Mouse (Mus musculus): ENCODE data around the gene Nfam1. TPM values are rescaled to one million over a fixed set of nuclear protein-coding genes. Genes with fewer than 3 reads are reported as not detected.
"Not testable (repeated sequence)": the region's sequence is repeated elsewhere in the genome, so short reads cannot be mapped to it uniquely, and the experiment has no call there.

The Nfam1 gene
- total RNA-seq, 1 experiment from 2014 or later: 19.2 TPM

DNA sequence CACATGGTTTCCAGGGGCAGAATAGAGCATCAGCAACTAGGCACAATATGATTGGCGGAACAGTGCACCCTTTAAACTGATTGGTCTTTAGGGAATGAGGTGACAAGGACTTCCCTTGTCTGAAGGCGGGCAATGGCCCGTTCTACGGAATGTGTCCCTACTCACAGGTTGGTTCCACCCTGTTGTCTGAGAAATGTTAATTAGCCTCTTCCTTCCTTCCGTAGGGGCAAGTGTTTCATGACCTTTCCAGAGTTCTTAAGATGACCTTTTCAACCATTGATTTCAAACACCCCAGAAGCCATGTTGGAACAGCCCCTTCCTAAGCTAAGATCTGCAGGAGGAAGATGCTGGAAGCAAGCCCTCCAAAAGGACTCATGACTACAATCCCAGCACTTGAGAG lies 12.5 kb upstream of the Nfam1 start:
- not testable (repeated sequence) for ATAC-seq (replicated peaks in 1 of 2; ENCODE audit: insufficient read depth in 1 of 2, low FRiP score in 2 of 2, low TSS enrichment in 1 of 2, low read depth in 1 of 2, poor library complexity in 2 of 2, severe bottlenecking in 2 of 2)

DNA sequence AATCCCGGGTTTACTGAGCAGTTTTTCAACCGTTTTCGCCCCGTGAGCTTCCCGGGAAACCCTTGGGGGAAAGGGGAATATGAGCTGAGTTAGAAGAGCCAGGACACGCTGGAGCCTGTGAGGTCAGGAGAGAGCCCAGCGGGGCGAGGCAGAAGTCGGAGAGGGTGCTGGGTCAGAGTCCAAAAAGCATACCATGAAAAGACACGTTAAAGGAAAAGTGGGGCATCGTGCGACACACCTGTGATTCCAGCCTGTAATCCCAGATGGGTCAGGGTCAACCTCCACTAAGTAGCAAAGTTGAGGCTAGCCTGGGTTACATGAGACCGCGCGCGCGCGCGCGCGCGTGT lies 10.2 kb upstream of the Nfam1 start:
- ATAC-seq (replicated peaks in 1 of 2; ENCODE audit: insufficient read depth in 1 of 2, low FRiP score in 2 of 2, low TSS enrichment in 1 of 2, low read depth in 1 of 2, poor library complexity in 2 of 2, severe bottlenecking in 2 of 2): no peak

DNA sequence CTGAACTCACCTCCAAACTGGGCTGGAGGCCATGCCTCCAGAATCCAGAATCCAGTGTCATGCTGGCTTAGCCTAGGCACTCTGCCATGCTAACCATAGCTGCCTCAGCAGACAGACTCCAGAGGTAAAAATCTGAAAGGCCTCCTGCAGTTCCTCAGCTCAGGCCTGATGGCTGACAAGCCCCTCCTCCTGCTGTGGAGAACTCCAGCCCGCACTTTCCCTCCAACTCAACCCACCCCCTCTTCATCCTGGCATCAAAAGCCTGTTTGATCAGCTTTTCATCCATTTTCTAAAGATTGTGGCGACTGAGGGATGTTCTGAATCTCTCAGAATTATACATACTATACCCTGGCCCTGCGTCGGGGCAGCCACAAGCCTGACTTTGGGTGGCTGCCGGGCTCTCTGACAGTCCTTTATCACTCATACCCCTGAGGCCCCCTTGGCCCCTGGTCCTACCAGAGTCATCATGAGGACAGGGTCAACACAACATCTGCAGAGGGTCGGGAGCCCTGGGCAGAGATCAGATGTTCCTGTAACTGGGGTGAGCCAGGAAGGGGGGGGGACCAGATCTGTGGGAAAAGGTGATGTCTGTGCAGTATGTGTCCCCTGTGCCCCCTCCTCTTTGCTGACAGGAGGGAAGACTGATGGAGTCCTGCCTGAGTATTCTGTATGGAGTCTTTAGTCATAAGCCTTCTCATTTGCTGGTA lies 9.7 kb upstream of the Nfam1 start:
- no peak for ATAC-seq (replicated peaks in 1 of 2; ENCODE audit: insufficient read depth in 1 of 2, low FRiP score in 2 of 2, low TSS enrichment in 1 of 2, low read depth in 1 of 2, poor library complexity in 2 of 2, severe bottlenecking in 2 of 2)

DNA sequence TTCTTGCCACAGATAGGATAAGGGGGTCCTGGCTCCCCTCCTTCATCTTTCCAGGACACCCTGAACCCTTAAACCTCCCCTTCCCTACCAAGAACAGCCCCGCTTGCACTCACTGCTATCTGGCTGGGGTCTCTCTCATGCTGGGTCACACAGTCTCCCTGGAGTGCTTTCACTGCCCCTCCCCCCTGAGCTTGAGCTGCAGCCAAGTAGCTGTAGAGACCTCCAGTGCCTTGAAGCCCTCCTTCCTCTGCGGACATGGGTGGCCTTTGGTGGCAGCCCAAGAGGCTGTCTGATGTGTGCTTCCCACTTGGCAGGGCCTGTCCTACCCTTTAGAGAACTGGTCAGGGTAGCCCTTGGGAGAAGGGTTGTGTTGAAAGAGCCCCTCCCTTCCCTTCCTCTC lies 7.0 kb upstream of the Nfam1 start:
- no peak for ATAC-seq (replicated peaks in 1 of 2; ENCODE audit: insufficient read depth in 1 of 2, low FRiP score in 2 of 2, low TSS enrichment in 1 of 2, low read depth in 1 of 2, poor library complexity in 2 of 2, severe bottlenecking in 2 of 2)

DNA sequence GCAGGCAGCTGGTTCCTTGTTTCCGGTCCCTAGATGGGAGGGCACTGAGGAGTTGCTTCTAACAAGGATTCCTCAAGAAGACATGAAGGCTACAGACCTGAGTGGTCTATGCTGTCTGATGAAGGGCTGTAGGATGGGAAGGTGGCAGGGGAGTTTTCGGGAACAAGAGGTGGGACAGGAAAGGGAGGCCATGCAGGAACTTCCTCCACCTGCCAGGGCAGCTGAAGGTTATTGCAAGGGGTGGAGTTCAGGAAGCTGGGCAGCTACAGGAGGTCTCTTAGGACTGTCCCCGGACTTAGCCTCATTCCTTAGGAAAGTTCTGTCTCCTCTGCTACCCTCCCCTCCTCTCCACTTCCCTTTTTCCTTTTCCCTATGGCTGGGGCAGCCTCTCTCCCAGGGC lies 5.7 kb upstream of the Nfam1 start:
- ATAC-seq (replicated peaks in 1 of 2; ENCODE audit: insufficient read depth in 1 of 2, low FRiP score in 2 of 2, low TSS enrichment in 1 of 2, low read depth in 1 of 2, poor library complexity in 2 of 2, severe bottlenecking in 2 of 2): no peak

DNA sequence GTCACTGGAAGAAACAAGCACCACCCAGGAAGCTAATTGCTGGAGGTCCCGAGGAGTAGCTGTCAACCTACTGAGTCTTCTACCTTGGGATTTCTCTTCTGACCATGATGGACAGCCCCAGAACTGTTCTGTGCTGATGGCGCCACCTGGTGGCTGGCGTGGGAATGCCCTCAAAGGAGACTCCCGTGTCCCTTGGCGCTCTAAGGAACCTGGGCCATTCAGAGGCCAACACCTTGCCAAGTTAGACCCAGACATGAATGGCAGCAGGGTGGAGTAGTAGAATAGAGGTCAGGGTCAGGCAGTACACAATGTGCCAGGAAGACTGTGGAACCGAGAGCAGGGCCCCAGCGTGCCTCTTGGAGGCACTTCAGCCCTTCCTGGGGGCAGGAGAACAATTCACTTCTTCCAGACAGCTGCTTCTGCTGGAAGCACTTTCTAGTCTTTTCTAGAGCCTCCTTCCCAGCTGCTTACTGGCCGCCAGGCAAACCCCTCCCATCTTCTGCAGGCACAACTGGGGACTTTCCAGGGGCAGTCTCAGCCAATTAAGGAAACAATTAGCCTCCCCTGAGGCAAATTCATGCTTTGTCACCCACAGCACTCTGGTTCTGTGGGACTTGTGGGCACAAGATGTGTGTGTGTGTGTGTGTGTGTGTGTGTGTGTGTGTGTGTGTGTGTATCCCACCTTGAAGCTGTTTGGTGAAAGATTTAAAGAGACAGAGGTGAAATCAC lies 4.8 kb upstream of the Nfam1 start:
- ATAC-seq (replicated peaks in 1 of 2; ENCODE audit: insufficient read depth in 1 of 2, low FRiP score in 2 of 2, low TSS enrichment in 1 of 2, low read depth in 1 of 2, poor library complexity in 2 of 2, severe bottlenecking in 2 of 2): peak; percentile 28 to 40; a peak in 3 of 4 replicates

DNA sequence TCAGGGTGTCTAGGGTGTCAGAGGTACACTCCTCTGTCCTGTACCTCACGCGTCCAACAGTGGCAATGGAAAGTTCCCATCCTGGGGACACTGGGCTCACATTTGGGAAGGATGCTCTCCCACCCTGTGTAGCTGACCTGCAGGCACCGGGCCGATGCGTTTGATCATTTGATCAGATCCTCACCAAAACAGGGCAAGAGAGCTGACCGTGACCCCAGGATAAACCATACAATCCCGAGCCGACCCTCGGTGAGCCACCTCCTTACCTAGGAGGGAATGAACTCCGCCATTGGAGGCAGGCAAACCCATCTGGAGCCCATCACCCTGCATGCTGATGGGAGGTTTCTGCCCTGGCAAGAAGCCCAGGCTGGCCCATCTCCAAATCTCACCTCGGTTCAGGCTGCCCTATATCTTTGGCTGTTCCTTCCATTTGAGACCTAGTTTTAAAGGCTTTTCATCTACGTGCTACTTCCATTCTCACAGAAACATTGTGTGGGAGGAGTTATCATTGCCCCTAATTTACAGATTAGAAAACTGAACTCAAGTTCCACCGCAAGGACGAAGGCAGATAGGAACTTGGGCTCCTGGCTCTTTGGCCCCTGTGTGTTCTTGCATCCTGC lies 3.9 kb upstream of the Nfam1 start:
- no peak for ATAC-seq (replicated peaks in 1 of 2; ENCODE audit: insufficient read depth in 1 of 2, low FRiP score in 2 of 2, low TSS enrichment in 1 of 2, low read depth in 1 of 2, poor library complexity in 2 of 2, severe bottlenecking in 2 of 2)

DNA sequence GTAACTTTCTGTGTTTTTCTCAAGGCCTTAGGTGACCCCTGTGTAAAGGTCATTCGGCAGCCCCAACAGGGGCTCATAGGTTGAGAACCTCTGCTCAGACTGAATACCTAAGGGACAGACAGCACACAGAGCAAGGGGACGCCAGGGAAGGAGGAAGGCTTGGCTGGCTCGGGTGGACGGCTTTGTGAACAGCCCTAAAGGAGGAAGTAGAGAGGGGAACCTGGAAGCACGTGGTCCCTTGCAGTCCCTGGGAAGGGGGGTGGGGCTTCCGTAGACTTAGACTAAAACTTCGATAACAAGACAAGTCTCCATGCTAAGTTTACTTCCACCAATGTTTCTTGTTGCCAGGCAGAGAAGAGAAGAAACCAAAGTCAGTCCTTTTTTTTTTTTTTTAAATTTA lies 3.0 kb upstream of the Nfam1 start:
- peak; percentile 65 to 67 for ATAC-seq (replicated peaks in 1 of 2; ENCODE audit: insufficient read depth in 1 of 2, low FRiP score in 2 of 2, low TSS enrichment in 1 of 2, low read depth in 1 of 2, poor library complexity in 2 of 2, severe bottlenecking in 2 of 2)

DNA sequence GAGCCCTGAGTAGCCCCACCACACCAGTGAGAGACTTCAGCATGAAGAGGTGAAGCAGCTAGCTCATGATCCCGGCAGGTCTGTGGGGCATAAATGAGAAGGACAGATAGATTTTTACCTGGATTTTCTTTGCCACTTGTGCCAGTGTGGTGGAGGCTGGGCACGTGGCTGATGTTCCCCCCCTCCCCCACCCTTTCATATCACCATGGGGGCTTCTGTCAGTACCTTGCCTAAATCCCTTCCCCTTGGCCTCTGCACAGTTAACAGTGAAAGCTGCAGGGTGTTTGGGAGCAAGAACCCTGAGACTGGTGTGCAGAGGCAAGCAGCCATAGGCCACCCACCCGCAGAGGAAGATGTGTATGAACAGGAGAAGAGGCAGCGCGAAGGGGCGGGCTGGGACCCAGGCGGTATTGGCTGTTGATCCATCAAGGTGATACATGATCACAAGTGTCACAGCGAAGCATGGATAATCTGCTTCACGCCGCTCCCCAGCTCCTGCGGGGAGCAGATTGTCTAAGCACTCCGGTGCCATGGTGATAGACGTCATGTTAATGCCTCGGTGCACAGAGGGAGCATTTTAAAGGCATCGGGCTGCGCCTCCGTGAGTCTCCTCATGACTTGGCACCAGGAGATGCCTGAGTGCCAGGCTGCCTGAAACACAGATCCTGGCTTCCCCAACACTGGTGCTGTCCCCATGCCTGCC lies 1.3 kb upstream of the Nfam1 start:
- ATAC-seq (replicated peaks in 1 of 2; ENCODE audit: insufficient read depth in 1 of 2, low FRiP score in 2 of 2, low TSS enrichment in 1 of 2, low read depth in 1 of 2, poor library complexity in 2 of 2, severe bottlenecking in 2 of 2): no peak

DNA sequence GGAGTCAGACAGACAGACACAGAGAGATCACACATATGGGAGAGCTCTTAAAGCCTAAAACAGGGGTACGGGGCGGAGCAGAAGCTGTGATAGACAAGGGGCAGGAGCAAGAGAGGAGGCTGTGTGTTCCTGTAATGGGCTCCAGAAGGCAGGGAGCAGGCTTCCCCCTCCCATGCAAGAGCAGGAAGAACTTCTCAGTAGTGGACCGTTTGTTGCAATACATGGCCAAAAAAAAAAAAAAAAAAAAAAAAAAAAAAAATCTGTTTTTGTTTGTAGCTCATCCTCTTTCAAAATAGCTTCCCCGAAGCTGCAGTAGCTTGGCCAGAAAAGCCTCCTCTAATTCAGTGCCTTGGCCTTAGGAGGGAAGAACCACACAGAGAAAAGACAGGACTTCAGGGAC lies 2.2 kb downstream of the Nfam1 start:
- no peak; a peak in 1 of 4 replicates for ATAC-seq (replicated peaks in 1 of 2; ENCODE audit: insufficient read depth in 1 of 2, low FRiP score in 2 of 2, low TSS enrichment in 1 of 2, low read depth in 1 of 2, poor library complexity in 2 of 2, severe bottlenecking in 2 of 2)

DNA sequence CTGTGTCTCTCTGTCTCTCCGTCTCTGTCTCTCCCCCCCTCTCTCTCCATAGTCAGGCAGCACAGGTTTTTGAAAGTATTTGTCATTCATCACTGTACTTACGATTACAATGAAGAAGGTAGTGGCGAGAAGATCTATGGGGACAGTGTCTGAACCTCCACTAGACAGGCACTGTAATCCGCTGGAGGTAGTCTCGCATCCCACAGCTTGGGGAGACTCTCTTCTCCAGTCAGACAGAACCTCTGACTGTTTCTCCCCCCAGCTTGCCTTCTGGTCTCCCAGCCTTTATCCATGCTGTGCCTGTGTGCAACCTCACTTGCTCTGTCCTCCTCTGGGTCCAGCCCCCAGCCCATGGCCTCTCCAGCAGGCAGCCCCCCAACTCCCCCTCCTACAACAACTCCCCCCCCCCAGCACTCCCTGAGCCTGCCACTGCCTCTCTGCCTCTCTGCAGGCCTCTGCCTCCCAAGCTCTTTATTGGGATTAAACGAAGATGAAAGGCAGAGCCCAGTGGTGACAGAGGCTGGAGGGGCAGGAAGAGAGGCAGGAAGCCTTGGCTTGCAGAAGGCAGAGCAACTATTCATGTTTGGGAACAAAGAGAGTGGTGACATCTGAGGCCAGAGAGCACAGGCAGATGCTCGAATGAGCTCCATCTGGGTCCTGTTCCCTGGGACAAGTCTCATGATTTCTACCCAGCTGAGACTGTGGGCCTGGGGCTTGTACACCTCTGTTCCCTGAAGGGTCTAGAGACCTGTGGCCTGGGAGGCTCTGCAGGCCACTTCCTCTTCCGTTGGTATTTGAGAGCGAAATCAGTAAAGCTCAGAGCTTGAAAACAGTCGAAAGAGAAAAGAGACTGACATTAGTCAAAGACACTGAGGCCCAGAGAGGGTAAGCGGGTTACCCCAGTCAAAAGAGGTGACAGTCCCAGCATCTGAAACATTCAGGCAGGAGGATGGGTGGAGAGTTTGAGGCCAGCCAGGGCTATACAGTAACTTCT lies 3.1 kb downstream of the Nfam1 start:
- ATAC-seq (replicated peaks in 1 of 2; ENCODE audit: insufficient read depth in 1 of 2, low FRiP score in 2 of 2, low TSS enrichment in 1 of 2, low read depth in 1 of 2, poor library complexity in 2 of 2, severe bottlenecking in 2 of 2): 0 out of 4 replicates have a peak, but pooled peaks of 1 of the 2 experiments have one; percentile 11

DNA sequence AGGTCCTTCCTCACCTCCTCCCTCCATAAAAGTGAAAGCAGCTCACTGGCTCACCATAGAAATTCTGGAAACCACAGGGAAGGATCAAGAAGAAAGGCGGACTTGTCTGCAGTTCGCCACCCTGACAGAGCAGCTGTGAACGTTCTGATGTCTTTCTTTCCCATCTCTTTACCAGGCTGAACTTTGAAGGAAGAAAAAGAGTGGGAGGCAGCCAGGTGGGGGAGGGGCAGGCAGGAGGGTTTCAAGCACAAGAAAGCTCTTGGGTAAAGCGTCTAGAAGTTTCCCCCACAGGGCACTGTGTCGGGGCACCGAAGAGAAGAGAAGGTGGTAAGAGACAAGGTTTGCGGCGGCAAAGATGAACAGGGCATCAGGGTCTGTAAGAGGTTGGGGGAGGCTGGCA lies 7.0 kb downstream of the Nfam1 start:
- no peak for ATAC-seq (replicated peaks in 1 of 2; ENCODE audit: insufficient read depth in 1 of 2, low FRiP score in 2 of 2, low TSS enrichment in 1 of 2, low read depth in 1 of 2, poor library complexity in 2 of 2, severe bottlenecking in 2 of 2)

DNA sequence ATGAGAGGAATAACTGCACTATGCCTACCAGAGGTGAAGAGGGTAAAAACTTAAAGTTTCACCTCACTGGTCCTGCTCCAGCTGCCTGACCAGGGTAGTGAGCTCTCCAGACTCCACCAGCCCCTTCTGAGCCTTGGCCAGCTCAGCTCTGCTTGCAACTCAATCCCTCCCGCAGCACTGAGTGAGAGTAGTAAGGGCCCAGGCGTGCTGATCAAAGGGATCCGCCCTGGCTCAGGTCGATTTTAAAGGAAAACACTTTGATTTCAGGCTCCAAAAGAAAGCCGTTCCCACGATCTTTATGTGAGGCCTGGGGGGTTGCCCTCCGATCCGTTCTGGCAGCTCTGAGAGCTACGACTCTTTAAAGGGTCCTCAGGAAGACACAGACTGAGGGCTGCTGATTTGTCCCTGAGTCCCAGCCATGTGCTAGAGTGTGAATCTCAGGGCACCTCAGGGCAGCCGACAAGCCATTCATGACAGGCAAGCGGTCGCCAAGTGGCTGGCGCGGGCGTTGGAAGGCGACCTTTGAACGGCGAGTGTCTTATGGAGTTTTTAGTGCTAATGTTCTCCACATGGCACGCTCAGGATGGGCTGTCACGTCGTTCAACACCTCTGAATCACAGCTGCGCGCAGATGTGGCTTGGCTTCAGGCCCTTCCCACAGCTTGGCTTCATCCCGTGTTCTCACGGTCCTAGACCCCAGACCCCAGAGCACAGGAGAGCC lies 7.9 kb downstream of the Nfam1 start:
- ATAC-seq (replicated peaks in 1 of 2; ENCODE audit: insufficient read depth in 1 of 2, low FRiP score in 2 of 2, low TSS enrichment in 1 of 2, low read depth in 1 of 2, poor library complexity in 2 of 2, severe bottlenecking in 2 of 2): no peak

DNA sequence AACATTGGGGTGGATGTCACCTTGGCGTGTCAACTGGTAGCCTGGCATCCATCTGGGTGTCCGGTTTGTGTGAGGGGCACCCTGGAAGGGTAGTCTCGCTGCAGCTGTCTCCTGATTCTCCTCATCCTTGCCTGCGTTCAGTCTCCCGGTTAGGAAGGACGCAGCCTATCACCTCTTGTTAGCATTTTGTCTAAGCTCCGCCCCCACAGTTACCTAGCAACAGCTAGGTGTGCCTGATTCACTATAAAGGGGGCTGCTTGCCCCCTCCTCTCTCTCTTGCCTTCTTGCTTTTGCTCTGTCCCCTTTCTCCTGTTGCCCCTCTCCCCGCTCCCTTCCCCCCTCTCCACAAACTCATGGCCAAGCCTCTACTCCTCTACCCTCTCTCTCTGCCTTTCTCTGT lies 10.2 kb downstream of the Nfam1 start:
- no peak for ATAC-seq (replicated peaks in 1 of 2; ENCODE audit: insufficient read depth in 1 of 2, low FRiP score in 2 of 2, low TSS enrichment in 1 of 2, low read depth in 1 of 2, poor library complexity in 2 of 2, severe bottlenecking in 2 of 2)

DNA sequence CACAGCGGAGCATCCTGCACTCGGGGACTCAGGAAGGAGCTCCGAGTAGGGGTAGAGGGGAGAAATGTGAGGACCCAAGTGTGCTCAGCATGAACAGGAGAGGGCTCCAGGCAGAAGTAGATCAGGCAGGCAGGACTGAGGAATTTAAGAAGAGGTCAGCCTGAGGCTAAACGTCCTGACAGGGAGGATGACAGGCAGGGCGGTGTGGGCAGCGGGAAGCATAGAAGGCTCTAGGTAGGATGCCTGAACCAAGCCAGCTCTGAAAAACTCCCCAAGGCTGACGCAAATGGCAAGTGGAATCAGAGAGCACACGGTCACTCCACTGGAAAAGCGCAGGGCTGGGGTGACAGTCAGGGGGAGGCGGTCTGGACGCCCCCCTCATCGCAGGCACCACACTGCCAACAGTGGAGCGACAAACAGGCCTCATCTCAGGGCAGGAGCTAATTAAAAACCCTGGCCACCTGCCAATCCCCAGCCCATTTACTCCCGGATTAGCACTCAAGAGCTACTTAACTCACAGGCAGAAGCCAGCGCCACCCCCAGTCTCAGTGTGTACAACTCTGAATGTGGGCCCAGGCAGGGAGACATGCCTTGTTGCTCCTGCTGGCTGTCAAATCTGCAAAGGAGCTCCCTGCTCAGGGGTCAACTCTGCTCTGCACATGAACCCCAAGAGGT lies 22.0 kb downstream of the Nfam1 start:
- no peak for ATAC-seq (replicated peaks in 1 of 2; ENCODE audit: insufficient read depth in 1 of 2, low FRiP score in 2 of 2, low TSS enrichment in 1 of 2, low read depth in 1 of 2, poor library complexity in 2 of 2, severe bottlenecking in 2 of 2)

DNA sequence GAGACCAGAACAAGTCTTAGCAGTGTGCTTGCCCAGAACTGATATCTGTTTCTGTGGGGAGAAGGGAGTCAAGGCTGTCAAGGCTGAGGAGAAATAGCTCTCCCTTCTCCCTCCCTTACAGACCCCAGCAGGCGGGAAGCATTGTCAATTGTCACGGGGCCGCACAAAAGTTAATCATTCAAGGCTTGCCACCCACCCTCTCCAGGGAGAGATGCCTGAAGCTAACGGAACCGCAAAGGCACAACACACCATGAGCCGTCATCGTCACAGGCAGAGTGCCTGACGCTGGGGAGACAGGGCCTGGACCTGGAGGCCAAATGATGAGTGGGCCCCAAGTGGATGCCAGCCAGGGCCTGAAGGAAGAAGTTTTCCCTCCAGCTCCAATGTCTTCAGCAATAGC lies 22.7 kb downstream of the Nfam1 start:
- no peak for ATAC-seq (replicated peaks in 1 of 2; ENCODE audit: insufficient read depth in 1 of 2, low FRiP score in 2 of 2, low TSS enrichment in 1 of 2, low read depth in 1 of 2, poor library complexity in 2 of 2, severe bottlenecking in 2 of 2)
